Mouse (Mus musculus) c-Kit-positive CD71-positive TER-119-negative erythroid progenitor cells, embryonic 14.5 days (primary cell): ENCODE results near the gene Spocd1.
"Not testable (repeated sequence)": the region's sequence is repeated elsewhere in the genome, so short reads cannot be mapped to it uniquely, and the experiment has no call there.

Source experiments
- DNase-seq: peaks from one replicate; pipeline ENCODE4 v3.0.0-alpha.2; 2013; ENCODE audit warnings: low read depth

Gene Spocd1

GRCm38 (mm10) chr4:129928949-129929348 lies at the start of gene Spocd1:
Spocd1 (plus strand) TSS chr4:129929249.
- DNase-seq, result no peak

- DNase-seq, result no peak
Observed at GRCm38 (mm10) chr4:129880615-129881014, 48.4 kb upstream of the Spocd1 start.

DNA sequence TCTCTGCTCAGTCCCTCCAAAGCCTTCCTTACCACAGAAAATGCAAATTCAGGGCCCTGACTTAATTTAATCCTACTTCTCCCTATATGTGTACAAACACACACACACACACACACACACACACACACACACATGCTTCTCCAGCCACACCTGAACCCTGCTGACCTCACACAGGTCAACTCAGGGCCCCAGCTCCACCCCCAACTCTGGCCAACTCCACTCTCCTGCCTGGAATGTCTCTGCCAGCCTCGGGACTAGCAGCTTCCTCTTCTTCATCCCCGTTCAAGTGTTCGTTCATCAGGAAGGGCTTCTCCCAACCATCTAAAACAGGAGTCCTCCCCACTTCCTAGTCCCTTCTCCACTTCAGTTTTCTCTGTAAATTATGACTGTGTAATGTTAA lies 47.4 kb upstream of the Spocd1 start:
- DNase-seq, result no peak

DNA sequence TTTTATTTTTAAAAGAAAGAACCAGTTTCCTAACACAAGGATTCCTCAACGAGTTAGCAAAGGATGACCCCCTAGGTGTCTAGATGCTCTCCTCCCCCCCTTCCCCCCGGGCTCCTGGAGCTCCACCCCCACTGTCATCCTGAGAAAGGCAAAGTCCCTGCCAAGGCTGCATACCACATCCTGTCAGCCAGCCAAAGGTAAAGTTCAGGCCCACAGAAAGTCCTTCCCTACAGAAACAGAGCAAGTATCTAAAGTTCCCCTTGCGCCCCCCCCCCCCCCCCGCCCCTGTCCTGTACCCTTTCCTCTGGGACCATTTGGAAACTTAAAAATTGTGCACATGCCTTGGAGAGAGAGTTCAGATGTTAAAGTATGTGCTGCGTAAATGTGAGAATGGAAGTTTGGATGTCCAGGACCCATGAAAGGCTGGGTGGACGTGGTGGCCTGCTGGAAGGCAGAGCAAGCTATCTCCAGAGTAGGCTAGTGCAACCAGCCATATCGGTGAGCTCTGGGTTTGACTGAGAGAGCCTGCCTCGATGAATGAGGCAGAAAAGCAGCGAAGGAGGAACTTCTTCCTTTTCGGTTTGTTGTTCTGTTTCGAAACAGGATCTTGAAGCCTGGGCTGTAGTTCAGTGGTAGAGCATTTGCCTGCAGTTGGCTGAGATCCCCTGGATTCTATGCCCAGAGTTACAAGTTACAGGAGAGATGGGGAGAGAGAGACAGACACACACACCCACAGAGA lies 46.3 kb upstream of the Spocd1 start:
- DNase-seq, result peak; percentile 17

DNA sequence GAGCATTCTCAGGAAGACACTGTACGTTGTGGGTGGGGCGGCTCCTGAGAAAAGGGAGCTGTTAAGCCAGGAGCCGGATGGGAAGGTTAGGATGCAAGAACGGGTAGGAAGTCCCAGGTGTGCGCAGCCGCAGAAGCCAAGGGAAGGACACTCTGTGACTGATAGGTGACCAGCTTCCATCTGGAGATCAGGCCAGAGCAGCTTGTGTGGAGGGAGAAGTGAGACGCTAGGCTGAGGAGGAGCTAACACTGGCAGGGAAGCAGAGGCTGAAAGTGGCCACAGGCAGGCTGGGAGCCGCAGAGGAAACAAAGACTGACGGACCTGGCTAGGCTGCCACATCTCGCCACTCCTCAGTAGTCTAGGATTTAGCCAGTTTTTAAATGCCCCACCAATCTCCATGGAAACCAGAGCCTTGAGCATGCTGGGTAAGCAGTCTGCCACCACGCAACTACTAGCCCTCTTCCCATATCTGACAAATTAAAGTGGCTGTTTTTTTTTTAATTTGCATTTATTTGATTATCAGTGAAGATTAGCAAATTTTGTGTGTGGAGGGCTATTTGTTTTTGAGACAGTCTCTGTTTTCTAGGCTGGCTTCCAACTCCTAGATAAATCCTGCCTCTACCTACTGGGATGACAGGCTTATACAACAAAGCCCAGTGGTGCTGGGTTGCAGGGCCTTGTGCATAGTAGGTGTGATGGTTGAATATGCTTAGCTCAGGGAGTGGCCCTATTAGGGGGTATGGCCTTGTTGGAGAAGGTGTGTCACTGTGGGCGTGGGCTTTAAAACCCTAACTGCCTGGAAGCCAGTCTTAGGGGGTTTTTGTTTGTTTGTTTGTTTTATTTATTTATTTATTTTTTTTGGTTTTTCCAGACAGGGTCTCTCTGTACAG lies 44.8 kb upstream of the Spocd1 start:
- DNase-seq, result no peak

- no peak for DNase-seq
Observed at GRCm38 (mm10) chr4:129889661-129890060, 39.4 kb upstream of the Spocd1 start.

GRCm38 (mm10) chr4:129890094-129890493 lies 39.0 kb upstream of the Spocd1 start:
- no peak for DNase-seq

DNA sequence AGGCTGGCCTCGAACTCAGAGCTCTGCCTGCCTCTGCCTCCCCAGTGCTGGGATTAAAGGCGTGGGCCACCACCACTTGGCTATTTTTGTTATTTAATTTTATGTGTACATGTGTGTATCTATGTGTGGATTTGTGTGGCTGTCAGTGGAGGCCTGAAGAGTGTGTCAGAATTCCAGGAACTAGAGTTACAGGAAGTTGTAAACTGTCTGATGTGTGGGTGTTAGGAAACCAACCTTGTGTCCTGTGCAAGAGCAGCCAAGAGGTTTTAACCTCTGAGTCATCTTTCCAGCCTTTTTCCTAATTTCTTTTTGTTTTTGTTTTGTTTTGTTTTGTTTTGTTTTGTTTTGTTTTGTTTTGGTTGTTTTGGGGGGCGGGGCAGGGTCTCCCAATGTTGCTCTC lies 34.2 kb upstream of the Spocd1 start:
- no peak for DNase-seq

- DNase-seq, result not testable (repeated sequence)
Observed at GRCm38 (mm10) chr4:129898815-129899214, 30.2 kb upstream of the Spocd1 start.

DNA sequence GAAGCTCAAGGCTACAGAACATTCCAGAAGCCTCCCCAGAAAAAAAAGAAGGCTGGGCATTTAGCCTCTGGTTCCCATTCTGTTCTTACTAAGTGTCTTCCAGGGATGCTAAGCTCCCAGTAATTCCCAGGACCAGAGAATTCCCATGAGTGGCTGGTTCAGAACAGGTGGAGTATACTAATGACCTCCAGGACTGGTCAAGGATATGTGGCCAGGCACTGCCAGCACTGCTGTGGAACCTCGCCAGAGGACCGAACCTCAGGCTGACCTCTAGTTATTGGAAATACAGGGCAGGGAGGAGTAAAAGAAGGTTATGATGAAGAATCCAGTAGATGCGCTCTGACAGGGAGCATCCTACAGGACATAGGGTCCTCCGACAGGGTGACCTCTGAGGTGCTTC lies 26.7 kb upstream of the Spocd1 start:
- no peak for DNase-seq

DNA sequence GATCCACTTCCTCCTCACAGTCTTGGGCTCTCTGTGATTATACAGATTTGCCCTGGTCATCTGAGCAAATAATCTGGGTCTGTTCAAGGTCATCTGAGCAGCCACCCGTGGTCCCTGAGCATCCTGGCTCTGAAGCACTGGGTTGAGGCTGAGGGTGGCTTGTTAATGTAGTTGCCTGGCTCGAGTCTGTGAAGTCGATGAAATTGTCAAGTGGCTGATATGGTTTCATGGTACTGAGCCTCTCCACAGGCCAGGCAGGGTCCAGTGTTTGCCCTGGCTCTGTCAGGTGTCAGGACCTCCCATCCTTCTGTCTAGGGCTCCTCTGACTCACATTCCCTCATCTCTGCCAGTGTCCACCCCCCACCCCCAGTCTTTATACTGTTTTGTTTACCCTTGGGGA lies 25.5 kb upstream of the Spocd1 start:
- DNase-seq, result no peak

DNA sequence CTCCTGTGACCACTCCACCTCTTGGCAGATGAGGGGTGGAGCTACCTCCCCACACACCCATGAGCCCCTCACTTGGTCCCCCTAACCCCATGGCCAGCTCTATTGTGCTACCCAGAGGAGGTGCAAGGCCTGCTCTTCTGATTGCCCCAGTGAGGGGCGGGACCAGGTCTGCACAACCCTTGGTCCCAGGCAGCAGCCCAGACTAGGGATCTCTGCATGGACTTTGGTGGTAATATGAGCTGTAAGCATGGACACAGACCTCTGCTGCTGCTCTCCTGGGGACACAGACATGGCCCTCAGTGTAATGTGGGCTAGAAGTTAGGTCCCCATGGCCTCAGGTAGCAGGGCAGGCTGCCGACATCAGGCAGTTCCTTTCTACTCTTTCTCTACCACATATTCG lies 24.0 kb upstream of the Spocd1 start:
- DNase-seq, result no peak

- no peak for DNase-seq
Observed at GRCm38 (mm10) chr4:129906016-129906415, 23.0 kb upstream of the Spocd1 start.

GRCm38 (mm10) chr4:129908836-129909235 lies 20.2 kb upstream of the Spocd1 start:
- no peak for DNase-seq

DNA sequence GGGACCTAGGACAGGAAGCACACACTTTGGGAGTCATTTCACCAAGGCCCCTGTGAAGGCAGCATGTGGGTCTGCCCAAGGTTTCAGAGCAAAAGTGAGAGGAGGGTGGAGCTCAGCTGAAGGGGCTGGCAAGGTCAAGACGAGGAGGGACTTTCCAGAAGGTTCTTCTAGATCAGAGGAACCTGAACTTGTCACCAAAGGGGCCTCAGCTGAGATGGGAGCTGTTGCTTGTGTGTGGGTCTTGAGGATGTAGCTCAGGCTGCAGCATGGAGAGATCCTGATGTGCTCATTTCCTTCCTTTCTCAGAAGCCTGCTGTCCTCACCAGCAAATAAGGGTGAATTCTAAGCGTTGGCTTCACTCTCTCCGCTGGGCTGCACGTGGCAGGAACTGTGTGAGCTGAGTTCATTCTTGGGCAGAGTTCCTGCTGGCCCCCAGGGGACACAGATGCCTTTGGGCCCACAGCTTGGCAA lies 19.8 kb upstream of the Spocd1 start:
- no peak for DNase-seq

DNA sequence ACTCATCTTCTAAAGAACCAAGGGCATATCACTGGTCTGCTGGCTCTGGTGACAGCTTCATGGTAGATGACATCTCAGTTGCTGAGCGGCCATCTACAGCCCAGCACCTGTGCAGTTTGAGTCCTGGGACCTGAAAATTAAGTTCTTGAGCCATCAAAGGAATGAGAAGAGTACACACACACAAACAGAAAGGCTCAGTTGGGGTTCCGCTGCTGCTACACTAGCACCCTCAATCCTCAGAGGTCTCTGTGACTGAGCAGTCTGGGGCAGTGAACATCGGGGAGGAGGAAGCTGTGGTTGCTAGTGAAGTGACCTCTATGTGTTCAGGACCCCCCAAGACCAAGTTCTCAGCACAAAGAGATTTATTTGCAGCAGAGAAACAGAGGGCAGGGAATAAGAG lies 16.1 kb upstream of the Spocd1 start:
- no peak for DNase-seq

GRCm38 (mm10) chr4:129913761-129914644 lies 15.0 kb upstream of the Spocd1 start:
- no peak for DNase-seq

- no peak for DNase-seq
Observed at GRCm38 (mm10) chr4:129914686-129915085, 14.4 kb upstream of the Spocd1 start.

DNA sequence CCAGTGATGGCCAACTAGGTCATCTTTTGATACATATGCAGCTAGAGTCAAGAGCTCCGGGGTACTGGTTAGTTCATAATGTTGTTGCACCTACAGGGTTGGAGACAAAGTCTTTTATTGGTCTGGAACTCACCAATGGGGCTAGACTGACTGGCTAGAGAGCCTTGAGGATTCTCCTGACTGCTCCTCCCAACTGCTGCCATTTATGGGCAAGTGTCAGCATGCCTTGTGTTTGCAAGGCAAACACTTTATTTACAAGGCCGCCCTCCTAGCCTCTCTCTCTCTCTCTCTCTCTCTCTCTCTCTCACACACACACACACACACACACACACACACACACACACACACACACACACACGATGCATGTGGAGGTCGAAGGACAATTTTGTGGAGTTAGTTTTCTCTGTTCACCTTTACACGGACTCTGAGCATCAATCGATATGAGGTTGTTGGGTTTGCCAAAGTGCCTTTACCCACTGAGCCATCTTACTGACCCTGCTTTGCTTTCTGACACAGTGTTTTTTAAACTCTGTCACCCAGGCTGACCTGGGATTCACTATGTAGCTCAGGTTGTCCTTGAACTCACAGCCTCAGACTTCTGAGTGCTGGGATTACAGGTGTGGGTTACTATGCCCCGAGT lies 13.6 kb upstream of the Spocd1 start:
- no peak for DNase-seq

GRCm38 (mm10) chr4:129916159-129916558 lies 12.9 kb upstream of the Spocd1 start:
- DNase-seq, result no peak

DNA sequence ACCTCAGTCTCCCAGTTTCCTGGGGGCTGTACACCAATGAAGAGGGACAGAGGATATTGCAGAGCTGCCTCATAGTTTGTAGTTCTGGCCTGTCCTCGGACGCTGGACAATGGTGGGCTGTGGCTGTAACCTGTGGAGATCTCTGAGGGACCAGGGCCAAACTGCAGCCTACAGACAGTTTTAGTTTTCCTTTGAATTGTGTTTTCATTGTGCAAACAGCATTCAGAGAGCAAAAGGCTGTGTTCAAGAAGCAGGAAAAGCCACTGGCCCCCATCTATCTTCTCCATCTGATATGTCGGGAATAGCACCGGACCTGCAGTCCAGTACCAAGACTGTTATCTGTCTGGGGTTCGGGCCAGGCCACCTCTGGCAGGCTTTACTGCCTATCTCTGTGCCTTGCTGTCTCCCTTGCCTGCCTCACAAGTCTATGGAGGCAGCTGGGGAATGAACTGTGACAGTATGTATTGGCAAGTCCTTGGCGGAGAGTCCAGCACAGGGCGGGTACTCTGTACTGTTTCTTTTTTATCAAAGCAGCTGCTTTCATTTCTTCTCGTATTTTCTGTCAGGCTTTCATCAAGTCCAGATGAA lies 11.9 kb upstream of the Spocd1 start:
- no peak for DNase-seq
